Comparison of ENCODE assay signal across 8 mouse cellular contexts in the genomic region with DNA sequence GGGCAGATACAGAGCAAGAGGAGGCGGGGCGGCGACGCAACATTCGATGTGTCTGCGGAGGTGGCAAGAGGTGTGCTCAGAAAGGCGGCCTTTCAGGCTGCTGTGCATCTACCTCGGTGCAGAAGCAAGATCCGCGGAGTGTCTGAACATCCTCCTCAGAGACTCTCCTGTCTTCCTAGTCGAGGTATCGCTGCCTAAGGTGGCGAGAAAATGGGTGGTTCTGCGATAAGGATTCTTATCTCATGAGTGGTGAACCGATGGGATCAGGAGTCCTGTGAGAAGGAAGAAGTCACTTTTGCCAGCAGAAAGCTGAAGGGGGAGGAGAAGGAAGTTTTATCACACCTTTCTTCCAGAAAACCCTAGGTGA. TPM values are rescaled to one million over a fixed set of nuclear protein-coding genes. Genes with fewer than 3 reads are reported as not detected.
DNase-seq lines count a peak whose midpoint lies in the region; ATAC-seq and TF ChIP-seq lines count a peak whose summit lies in the region.

No protein-coding gene starts in this region.

- H3K9ac ChIP-seq in limb, embryonic 14.5 days (ENCODE audit: low read depth, low read length, severe bottlenecking) = no peak overlapping the region
- H3K9ac ChIP-seq in stomach, embryonic 15.5 days = no peak overlapping the region

- DNase-seq in cerebellum, adult 2 months = no peak
- no peak for DNase-seq in cerebellum, adult 11-12 months
- DNase-seq in limb, embryonic 14.5 days (ENCODE audit: low spot score) = no peak
- DNase-seq in layer of hippocampus, postnatal 36 days = no peak

- peak overlapping the region; percentile 89 for H3K4me2 ChIP-seq in limb, embryonic 14.5 days (replicated peaks; ENCODE audit: low read depth, low read length, severe bottlenecking)
- H3K4me2 ChIP-seq in stomach, embryonic 15.5 days = peak overlapping the region; percentile 97

- no peak for TF ChIP-seq POLR2A in cerebellum, adult 2 months (IDR thresholded peaks at IDR 0.05; ENCODE audit: borderline replicate concordance, insufficient read depth, low read length)
- no peak for TF ChIP-seq POLR2A in limb, embryonic 14.5 days (IDR thresholded peaks at IDR 0.05; ENCODE audit: borderline replicate concordance, extremely low read depth, insufficient read depth, insufficient read length)

- no peak for TF ChIP-seq CTCF in cerebellum, adult 2 months (IDR thresholded peaks at IDR 0.05; ENCODE audit: borderline replicate concordance, insufficient read depth, low read depth, low read length)

- ATAC-seq in megakaryocyte, adult 5-6 weeks (ENCODE audit: poor library complexity, severe bottlenecking) = no peak
- ATAC-seq in limb, embryonic 14.5 days (ENCODE audit: low FRiP score, low read depth) = no peak
- ATAC-seq in stomach, embryonic 15.5 days (ENCODE audit: insufficient read depth, low FRiP score, low read depth) = no peak
- no peak for ATAC-seq in erythroid progenitor cell, adult 5-6 weeks (replicated peaks; ENCODE audit: low FRiP score, poor library complexity, severe bottlenecking)

- 2% methylated on average over 15 of the region's 15 CpGs for WGBS in cerebellum, adult 2 months
- 4% methylated on average over 15 of the region's 15 CpGs for WGBS in limb, embryonic 14.5 days
- 2% methylated on average over 15 of the region's 15 CpGs for WGBS in stomach, embryonic 15.5 days

- H3K9me3 ChIP-seq in megakaryocyte, embryonic 14.5 days = no peaks in the 10 kb centered on the region
- H3K9me3 ChIP-seq in limb, embryonic 14.5 days (ENCODE audit: control insufficient read depth, low read length) = no peaks in the 10 kb centered on the region
- H3K9me3 ChIP-seq in stomach, embryonic 15.5 days = no peaks in the 10 kb centered on the region

- no peak overlapping the region for H3K27ac ChIP-seq in cerebellum, adult 2 months (ENCODE audit: insufficient read depth, low read length)
- no peak overlapping the region for H3K27ac ChIP-seq in limb, embryonic 14.5 days (replicated peaks; ENCODE audit: low read depth, low read length)
- H3K27ac ChIP-seq in stomach, embryonic 15.5 days = no peak overlapping the region

- peaks cover 8% of the 10 kb centered on the region; the same call in 1 of the 2 replicates for H3K4me1 ChIP-seq in cerebellum, adult 2 months (ENCODE audit: control insufficient read depth, insufficient read depth, low read length)
- H3K4me1 ChIP-seq in megakaryocyte, embryonic 14.5 days = peaks cover 65% of the 10 kb centered on the region
- peaks cover 34% of the 10 kb centered on the region for H3K4me1 ChIP-seq in limb, embryonic 14.5 days (ENCODE audit: control insufficient read depth, insufficient read depth, low read length)
- H3K4me1 ChIP-seq in stomach, embryonic 15.5 days = peaks cover 45% of the 10 kb centered on the region

- no peaks in the 10 kb centered on the region for H3K27me3 ChIP-seq in cerebellum, adult 2 months (ENCODE audit: control insufficient read depth, insufficient read depth, low read length)
- peaks cover 53% of the 10 kb centered on the region for H3K27me3 ChIP-seq in megakaryocyte, embryonic 14.5 days (replicated peaks)
- H3K27me3 ChIP-seq in limb, embryonic 14.5 days (ENCODE audit: control insufficient read depth, insufficient read depth, low read length) = peaks cover 47% of the 10 kb centered on the region
- peaks cover 33% of the 10 kb centered on the region for H3K27me3 ChIP-seq in stomach, embryonic 15.5 days (replicated peaks)

- H3K4me3 ChIP-seq in cerebellum, adult 2 months (replicated peaks; ENCODE audit: insufficient read depth, low read depth, low read length) = peak overlapping the region; percentile 75
- H3K4me3 ChIP-seq in megakaryocyte, embryonic 14.5 days (replicated peaks) = peak overlapping the region; percentile 93
- H3K4me3 ChIP-seq in limb, embryonic 14.5 days (replicated peaks; ENCODE audit: low read length) = peak overlapping the region; percentile 64
- peak overlapping the region; percentile 71 for H3K4me3 ChIP-seq in stomach, embryonic 15.5 days (replicated peaks)

- peaks cover 21% of the 10 kb centered on the region for H3K36me3 ChIP-seq in megakaryocyte, embryonic 14.5 days (replicated peaks; ENCODE audit: low read length)
- H3K36me3 ChIP-seq in limb, embryonic 14.5 days (ENCODE audit: control insufficient read depth, insufficient read depth, low read length) = peaks cover 14% of the 10 kb centered on the region
- peaks cover 5% of the 10 kb centered on the region; the same call in 1 of the 2 replicates for H3K36me3 ChIP-seq in stomach, embryonic 15.5 days

RNA-seq across cellular contexts. Expression of a gene that starts 4.5 kb away (rescaled TPM):
- polyA plus RNA-seq in cerebellum, adult 2 months (2012; rRNA removed) = 3.0 and 3.7 TPM in 2 replicates
- 0.41 TPM in 1 of 2 replicates, not detected in the other for polyA plus RNA-seq in megakaryocyte, embryonic 14.5 days (2012; ENCODE audit: insufficient read depth, low replicate concordance)
- total RNA-seq in megakaryocyte, adult 5-6 weeks (2015) = 0.14 TPM in 1 of 2 replicates, not detected in the other
- total RNA-seq in megakaryocyte, adult 5-6 weeks (2017) = 0.04 and 0.07 TPM in 2 replicates
- polyA plus RNA-seq in limb, embryonic 14.5 days (2012; rRNA removed) = 90.8 and 125 TPM in 2 replicates
- 21.4 and 24.6 TPM in 2 replicates for polyA plus RNA-seq in limb, embryonic 14.5 days (2014; fragmentation: Nextera tagmentation; extraction: Ambion mirVana)
- 25.3 and 28.0 TPM in 2 replicates for polyA plus RNA-seq in stomach, embryonic 15.5 days (2015; fragmentation: Nextera tagmentation; extraction: Ambion mirVana)
- 1 to 10 TPM; 2.8 to 3.6 TPM for total RNA-seq in layer of hippocampus, postnatal 36 days (2021)
- not detected in 2 replicates for total RNA-seq in erythroid progenitor cell, adult 5-6 weeks (2015; ENCODE audit: low replicate concordance)
- total RNA-seq in erythroid progenitor cell, adult 5-6 weeks (2017; ENCODE audit: low replicate concordance) = not detected in 2 replicates

RNA-seq across cellular contexts. Expression of a gene that starts 4.9 kb away (rescaled TPM):
- polyA plus RNA-seq in cerebellum, adult 2 months (2012; rRNA removed) = 15.3 and 16.3 TPM in 2 replicates
- polyA plus RNA-seq in megakaryocyte, embryonic 14.5 days (2012; ENCODE audit: insufficient read depth, low replicate concordance) = 1.1 and 4.0 TPM in 2 replicates
- 11.5 and 17.2 TPM in 2 replicates for total RNA-seq in megakaryocyte, adult 5-6 weeks (2015)
- total RNA-seq in megakaryocyte, adult 5-6 weeks (2017) = 7.8 and 11.0 TPM in 2 replicates
- polyA plus RNA-seq in limb, embryonic 14.5 days (2012; rRNA removed) = 22.5 and 25.0 TPM in 2 replicates
- polyA plus RNA-seq in limb, embryonic 14.5 days (2014; fragmentation: Nextera tagmentation; extraction: Ambion mirVana) = 29.8 and 30.3 TPM in 2 replicates
- polyA plus RNA-seq in stomach, embryonic 15.5 days (2015; fragmentation: Nextera tagmentation; extraction: Ambion mirVana) = 21.0 and 22.2 TPM in 2 replicates
- total RNA-seq in layer of hippocampus, postnatal 36 days (2021) = 10 to 100 TPM; 18.0 to 19.9 TPM
- total RNA-seq in erythroid progenitor cell, adult 5-6 weeks (2015; ENCODE audit: low replicate concordance) = 4.2 and 15.1 TPM in 2 replicates
- 1.9 and 4.2 TPM in 2 replicates for total RNA-seq in erythroid progenitor cell, adult 5-6 weeks (2017; ENCODE audit: low replicate concordance)

RNA-seq across cellular contexts. Expression of a gene that starts 17.3 kb away (rescaled TPM):
- polyA plus RNA-seq in cerebellum, adult 2 months (2012; rRNA removed) = 18.6 and 19.3 TPM in 2 replicates
- 19.5 and 24.9 TPM in 2 replicates for polyA plus RNA-seq in megakaryocyte, embryonic 14.5 days (2012; ENCODE audit: insufficient read depth, low replicate concordance)
- 0.52 and 1.3 TPM in 2 replicates for total RNA-seq in megakaryocyte, adult 5-6 weeks (2015)
- total RNA-seq in megakaryocyte, adult 5-6 weeks (2017) = 1.8 and 2.0 TPM in 2 replicates
- polyA plus RNA-seq in limb, embryonic 14.5 days (2012; rRNA removed) = 30.0 and 46.6 TPM in 2 replicates
- 23.1 and 25.5 TPM in 2 replicates for polyA plus RNA-seq in limb, embryonic 14.5 days (2014; fragmentation: Nextera tagmentation; extraction: Ambion mirVana)
- 18.4 and 21.3 TPM in 2 replicates for polyA plus RNA-seq in stomach, embryonic 15.5 days (2015; fragmentation: Nextera tagmentation; extraction: Ambion mirVana)
- total RNA-seq in layer of hippocampus, postnatal 36 days (2021) = 10 to 100 TPM; 33.4 to 33.9 TPM
- total RNA-seq in erythroid progenitor cell, adult 5-6 weeks (2015; ENCODE audit: low replicate concordance) = not detected in 2 replicates
- 1.1 and 6.3 TPM in 2 replicates for total RNA-seq in erythroid progenitor cell, adult 5-6 weeks (2017; ENCODE audit: low replicate concordance)

RNA-seq across cellular contexts. Expression of a gene that starts 19.8 kb away (rescaled TPM):
- polyA plus RNA-seq in cerebellum, adult 2 months (2012; rRNA removed) = 23.9 and 28.6 TPM in 2 replicates
- polyA plus RNA-seq in megakaryocyte, embryonic 14.5 days (2012; ENCODE audit: insufficient read depth, low replicate concordance) = 0.29 TPM in 1 of 2 replicates, not detected in the other
- total RNA-seq in megakaryocyte, adult 5-6 weeks (2015) = 1.2 and 1.3 TPM in 2 replicates
- 0.08 and 0.81 TPM in 2 replicates for total RNA-seq in megakaryocyte, adult 5-6 weeks (2017)
- 3.4 and 3.9 TPM in 2 replicates for polyA plus RNA-seq in limb, embryonic 14.5 days (2012; rRNA removed)
- 4.4 and 5.3 TPM in 2 replicates for polyA plus RNA-seq in limb, embryonic 14.5 days (2014; fragmentation: Nextera tagmentation; extraction: Ambion mirVana)
- polyA plus RNA-seq in stomach, embryonic 15.5 days (2015; fragmentation: Nextera tagmentation; extraction: Ambion mirVana) = 2.2 and 2.3 TPM in 2 replicates
- total RNA-seq in layer of hippocampus, postnatal 36 days (2021) = 100 to 1,000 TPM; 103 to 107 TPM
- total RNA-seq in erythroid progenitor cell, adult 5-6 weeks (2015; ENCODE audit: low replicate concordance) = 0.42 and 1.1 TPM in 2 replicates
- not detected in 2 replicates for total RNA-seq in erythroid progenitor cell, adult 5-6 weeks (2017; ENCODE audit: low replicate concordance)
